Mouse (Mus musculus) ES-Bruce4 (cell line): ENCODE data around the gene Srrm4. TPM values are rescaled to one million over a fixed set of nuclear protein-coding genes. Genes with fewer than 3 reads are reported as not detected.

Experiments
- H3K27ac ChIP-seq: 2 replicates; pipeline ENCODE4 v1.5.1; 2012; ENCODE audit warnings: low read length, inconsistent platforms; ENCODE audit not compliant: insufficient read depth
- H3K27me3 ChIP-seq: 2 replicates; pipeline ENCODE4 v1.6.1; 2012; ENCODE audit warnings: mild to moderate bottlenecking, low read length, inconsistent platforms; ENCODE audit not compliant: control insufficient read depth, poor library complexity, insufficient read depth, severe bottlenecking
- H3K36me3 ChIP-seq: 2 replicates; pipeline ENCODE4 v1.6.1; 2012; ENCODE audit warnings: inconsistent platforms, mild to moderate bottlenecking, low read length, moderate library complexity; ENCODE audit not compliant: control insufficient read depth, poor library complexity, insufficient read depth, severe bottlenecking
- H3K4me1 ChIP-seq: one replicate; pipeline ENCODE4 v1.8.1; 2011; ENCODE audit warnings: low read length; ENCODE audit not compliant: control insufficient read depth, insufficient read depth
- H3K4me3 ChIP-seq: 2 replicates; pipeline ENCODE4 v1.5.1; 2011; ENCODE audit warnings: low read depth, mild to moderate bottlenecking, low read length
- H3K9ac ChIP-seq: 2 replicates; pipeline ENCODE4 v1.6.1; 2012; ENCODE audit warnings: low read depth, mild to moderate bottlenecking, inconsistent platforms; ENCODE audit not compliant: poor library complexity, severe bottlenecking
- H3K9me3 ChIP-seq: replicated peaks from 2 replicates; pipeline ENCODE4 v1.6.1; 2012; ENCODE audit warnings: mild to moderate bottlenecking, low read length, inconsistent platforms; ENCODE audit not compliant: control insufficient read depth, poor library complexity, insufficient read depth, severe bottlenecking
- CTCF ChIP-seq: IDR thresholded peaks from one replicate; pipeline ENCODE4 v1.8.1; 2011; ENCODE audit warnings: low read depth, low read length
- EP300 ChIP-seq: IDR thresholded peaks from 2 replicates; pipeline ENCODE4 v1.6.1; 2011; ENCODE audit warnings: low read depth, low read length; ENCODE audit not compliant: insufficient read depth
- POLR2A ChIP-seq: IDR thresholded peaks from one replicate; pipeline ENCODE4 v1.8.1; 2011; ENCODE audit warnings: low read length; ENCODE audit not compliant: insufficient read depth
- polyA plus RNA-seq: library from polyadenylated mRNA; stranded (reverse); fragments of >200 nt; gene quantifications from 2 replicates; pipeline ENCODE4 v1.2.4, GENCODE M21; 2011; ENCODE audit warnings: low read depth; ENCODE audit not compliant: missing spikeins, insufficient read depth, insufficient read length

Gene Srrm4
- polyA plus RNA-seq, 1 experiment: 0.48 TPM

DNA sequence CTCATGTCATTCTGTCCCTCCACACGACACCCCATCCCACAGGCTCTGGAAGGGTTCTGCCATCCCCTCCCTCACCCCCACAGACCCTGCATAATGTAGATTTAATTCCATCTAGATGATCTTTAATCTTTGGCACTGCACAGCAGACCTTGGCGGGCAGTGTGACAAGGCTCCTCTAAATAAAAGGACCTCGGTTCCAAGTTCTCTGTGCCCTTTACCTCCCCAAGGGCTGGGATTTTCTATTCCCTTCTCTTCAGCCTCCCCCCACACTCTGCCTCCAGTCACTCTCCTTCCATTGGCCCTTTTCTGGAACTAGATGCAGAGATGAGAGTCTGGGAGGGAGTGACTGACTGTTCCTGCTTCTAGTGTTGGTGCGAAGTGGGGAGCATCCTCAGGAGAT lies 202.3 kb downstream of the Srrm4 start:
- H3K27ac ChIP-seq: no peak overlapping the region

More for the DNA sequence above, 202.3 kb downstream of the Srrm4 start:
- Histone ChIP-seq H3K4me1 (peaks cover 6% of the 10 kb centered on the region), H3K4me3 (no peak overlapping the region), H3K9me3 (no peaks in the 10 kb centered on the region), H3K36me3 (no peaks in the 10 kb centered on the region), H3K9ac (no peak overlapping the region), H3K27me3 (no peaks in the 10 kb centered on the region)
- TF ChIP-seq CTCF (no peak), EP300 (no peak), POLR2A (no peak)

Other genes with a start within 250 kb of the Srrm4 start
- 64.0 and 68.1 TPM in 2 replicates for gene Hspb8, start 169.0 kb downstream of the Srrm4 start, polyA plus RNA-seq